Mouse (Mus musculus) forebrain, postnatal 0 days (tissue): ENCODE measurements around the gene Cox6a1. TPM values are rescaled to one million over a fixed set of nuclear protein-coding genes. Genes with fewer than 3 reads are reported as not detected.

ENCODE experiments used
- ATAC-seq: fragments of 200-750 bp; cut with Nextera tagmentation; 2 replicates; pipeline ENCODE4 v1.8.0; 2017; ENCODE audit warnings: mild to moderate bottlenecking, moderate library complexity
- DNase-seq: peaks from one replicate; pipeline ENCODE4 v3.0.0-alpha.2; 2015
- H3K27ac ChIP-seq: fragments of 300-500 bp; sonication (generic); 2 replicates; pipeline ENCODE4 v1.5.1; 2014; ENCODE audit warnings: low read depth, mild to moderate bottlenecking, antibody characterized with exemption, low read length, moderate library complexity, mixed read lengths
- H3K27me3 ChIP-seq: fragments of 300-500 bp; sonication (generic); 2 replicates; pipeline ENCODE4 v1.6.1; 2014; ENCODE audit warnings: mild to moderate bottlenecking, low read length, mixed read lengths; ENCODE audit not compliant: insufficient read depth
- H3K36me3 ChIP-seq: fragments of 300-500 bp; sonication (generic); 2 replicates; pipeline ENCODE4 v1.6.1; 2014; ENCODE audit warnings: mild to moderate bottlenecking, moderate library complexity; ENCODE audit not compliant: insufficient read depth
- H3K4me1 ChIP-seq: fragments of 300-500 bp; sonication (generic); 2 replicates; pipeline ENCODE4 v1.6.1; 2014; ENCODE audit warnings: antibody characterized with exemption; ENCODE audit not compliant: insufficient read depth
- H3K4me2 ChIP-seq: fragments of 300-500 bp; sonication (generic); 2 replicates; pipeline ENCODE4 v1.6.1; 2014; ENCODE audit warnings: low read depth, mild to moderate bottlenecking, moderate library complexity
- H3K4me3 ChIP-seq: fragments of 300-500 bp; sonication (generic); 2 replicates; pipeline ENCODE4 v1.5.1; 2014; ENCODE audit warnings: low read depth, low read length, mixed read lengths
- H3K9ac ChIP-seq: fragments of 300-500 bp; sonication (generic); 2 replicates; pipeline ENCODE4 v1.6.1; 2014; ENCODE audit warnings: mild to moderate bottlenecking
- H3K9me3 ChIP-seq: fragments of 300-500 bp; sonication (generic); 2 replicates; pipeline ENCODE4 v1.6.1; 2016; ENCODE audit warnings: low read length
- CTCF ChIP-seq: sonication (generic); IDR thresholded peaks from 2 replicates; pipeline ENCODE4 v1.5.1; 2016; ENCODE audit warnings: antibody characterized with exemption, control low read depth, low read depth
- WGBS: fragments of 180-500 bp; shearing (Covaris S2); extraction: QIAGEN DNeasy Blood & Tissue Kit; methylation state at CpG from one replicate; pipeline ENCODE4 v1.1.7; 2014; 5-methylcytosine and 5-hydroxymethylcytosine counted together
- polyA plus RNA-seq: library from polyadenylated mRNA; unstranded; fragments of >200 nt; fragmentation: Nextera tagmentation; extraction: Ambion mirVana; gene quantifications from 2 replicates; pipeline ENCODE4 v1.2.1, GENCODE M21; 2015
- total RNA-seq: library from RNA; depleted of rRNA; stranded (reverse); fragments of >200 nt; gene quantifications from 2 replicates; pipeline ENCODE4 v1.2.3, GENCODE M21; 2014; rRNA removed

Gene Cox6a1
- total and polyA plus RNA-seq, 2 experiments from 2014 or later: 628 to 1,510 TPM

DNA sequence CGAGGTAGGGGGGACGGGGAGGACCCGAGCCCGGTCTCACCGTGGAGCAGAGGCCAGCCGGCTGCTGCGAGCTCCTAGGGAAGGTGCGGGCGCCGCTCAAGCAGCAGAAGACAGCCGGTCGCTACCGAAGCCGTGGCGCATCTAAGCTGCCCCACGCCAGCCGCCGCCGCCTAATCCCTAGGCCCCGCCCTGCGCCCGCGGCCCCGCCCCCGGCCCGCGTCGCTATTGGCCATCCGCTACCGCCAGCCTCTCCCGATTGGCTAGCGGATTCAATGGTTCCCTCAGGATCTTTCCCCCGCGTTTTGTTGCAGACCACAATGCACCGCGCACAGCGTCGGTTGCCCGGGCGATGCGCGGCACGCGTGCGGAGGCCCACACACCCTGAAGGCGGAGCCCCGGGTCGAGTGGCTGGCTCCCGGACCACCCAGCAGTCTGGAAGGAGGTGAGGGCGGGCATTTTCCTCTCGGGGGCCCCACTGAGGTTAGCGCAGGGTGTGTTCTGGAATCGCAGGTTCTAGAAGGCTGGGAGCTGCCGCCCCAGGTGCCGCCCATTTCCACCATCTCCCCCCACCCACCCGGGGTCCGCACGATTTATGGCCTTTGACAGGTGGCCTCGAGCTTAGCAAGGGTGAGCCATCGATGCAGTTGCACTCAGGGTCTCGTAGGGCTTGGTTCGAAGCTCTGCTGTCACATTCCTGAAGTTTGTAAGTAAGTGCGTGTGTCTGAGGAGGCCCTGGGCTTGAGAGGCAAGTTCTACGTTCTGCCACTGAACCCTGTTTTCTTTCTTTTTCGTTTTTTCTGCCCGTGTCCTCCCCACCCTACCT lies 47.8 kb downstream of the Cox6a1 start, which contains the start of gene Dynll1:
Gene Dynll1 (minus strand): TSS at position 208 of the 823 bp plus-strand sequence.
- H3K27me3 ChIP-seq: no peaks in the 10 kb centered on the region
- peaks cover 12% of the 10 kb centered on the region; the same call in 1 of the 2 replicates for H3K4me1 ChIP-seq
- peak; percentile 44; the same call in 1 of the 2 replicates for TF ChIP-seq CTCF
- H3K4me2 ChIP-seq: peak within 1 kb of the TSS; percentile 63
- DNase-seq (peak; percentile 100), ATAC-seq (peak; percentile 97)
- H3K36me3 ChIP-seq: peaks cover 27% of the 10 kb centered on the region
- H3K4me3 ChIP-seq: peak within 1 kb of the TSS; percentile 79
- under 1% methylated on average over 65 of the region's 66 CpGs for WGBS
- peak within 1 kb of the TSS; percentile 93 for H3K27ac ChIP-seq
- no peaks in the 10 kb centered on the region for H3K9me3 ChIP-seq
- peak within 1 kb of the TSS; percentile 81 for H3K9ac ChIP-seq

DNA sequence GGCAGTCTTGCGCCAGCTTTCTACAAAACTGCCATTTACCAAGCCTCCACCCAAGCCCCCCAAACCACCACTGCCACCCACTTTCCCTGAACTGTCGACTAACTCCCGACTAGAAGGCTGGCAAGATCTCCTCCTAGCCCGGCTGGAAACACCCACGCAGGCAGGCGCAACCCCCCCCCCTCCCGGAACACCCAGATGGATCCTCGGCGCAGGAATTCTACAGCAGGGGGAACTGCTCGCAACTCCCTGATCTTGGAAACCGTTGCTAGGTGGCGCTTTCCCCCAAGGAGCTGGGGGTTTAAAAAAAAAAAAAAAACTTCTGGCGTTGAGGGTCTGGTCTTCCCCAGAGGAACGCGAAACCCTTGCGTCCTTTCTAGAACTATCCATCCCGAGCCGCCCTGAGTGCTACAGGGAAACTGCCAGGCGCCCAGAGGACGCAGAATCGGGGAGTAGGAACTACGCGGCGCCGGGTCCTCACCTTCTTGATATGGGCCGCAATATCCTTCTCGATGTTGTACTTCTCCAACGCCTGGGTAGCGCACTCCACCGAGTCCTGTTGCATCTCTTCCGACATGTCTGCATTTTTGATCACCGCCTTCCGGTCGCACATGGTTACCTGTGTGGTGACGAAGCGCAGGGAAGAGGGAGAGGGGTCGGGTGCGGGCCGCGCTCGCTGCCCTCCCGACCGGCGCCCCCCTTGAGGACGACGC lies 48.6 kb downstream of the Cox6a1 start:
- Histone ChIP-seq H3K9ac (peak overlapping the region; percentile 81), H3K9me3 (no peaks in the 10 kb centered on the region), H3K4me2 (peak overlapping the region; percentile 63), H3K36me3 (peaks cover 35% of the 10 kb centered on the region), H3K27me3 (no peaks in the 10 kb centered on the region), H3K4me1 (peaks cover 12% of the 10 kb centered on the region; the same call in 1 of the 2 replicates), H3K4me3 (peak overlapping the region; percentile 79), H3K27ac (peak overlapping the region; percentile 93)
- ATAC-seq (peak; percentile 40), DNase-seq (peak; percentile 89)
- TF ChIP-seq CTCF: peak; percentile 64
- under 1% methylated on average over 46 of the region's 46 CpGs for WGBS

DNA sequence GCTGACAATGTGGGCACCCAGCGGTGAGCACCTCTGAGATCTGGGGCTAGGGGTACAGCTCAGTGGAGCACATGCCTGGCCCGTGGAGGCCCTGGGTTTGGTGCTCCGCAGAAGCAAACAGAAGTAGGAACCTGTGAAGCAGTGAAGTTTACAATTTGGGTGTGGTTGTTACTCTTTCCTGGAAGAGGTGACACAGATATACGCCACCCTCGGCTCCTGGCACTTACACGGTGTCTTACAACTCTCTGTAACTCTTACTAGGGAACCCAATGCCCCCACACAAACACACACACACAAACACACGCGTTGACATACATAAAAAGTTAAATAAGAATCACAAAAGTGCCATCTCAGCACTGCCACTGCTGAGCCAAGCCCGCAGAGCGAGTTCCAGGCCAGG lies 52.4 kb downstream of the Cox6a1 start:
- ATAC-seq (no peak), DNase-seq (no peak)
- Histone ChIP-seq H3K4me2 (no peak overlapping the region), H3K9me3 (no peaks in the 10 kb centered on the region), H3K4me3 (no peak overlapping the region), H3K27me3 (no peaks in the 10 kb centered on the region), H3K4me1 (0 out of 2 replicates have a peak, but pooled peaks cover 5% of the 10 kb centered on the region), H3K36me3 (peaks cover 49% of the 10 kb centered on the region), H3K27ac (no peak overlapping the region), H3K9ac (no peak overlapping the region)
- 88% methylated on average over 10 of the region's 10 CpGs for WGBS
- TF ChIP-seq CTCF: no peak

Other genes starting within 250 kb of the Cox6a1 start
- 11.8 and 13.9 TPM in 2 replicates for gene Acads, start 229.6 kb downstream of the Cox6a1 start, total RNA-seq
- gene Acads, start 229.6 kb downstream of the Cox6a1 start, polyA plus RNA-seq: 12.1 and 12.5 TPM in 2 replicates
- 24.7 and 27.2 TPM in 2 replicates for gene Unc119b, start 214.0 kb downstream of the Cox6a1 start, total RNA-seq
- 17.4 and 20.3 TPM in 2 replicates for gene Unc119b, start 214.0 kb downstream of the Cox6a1 start, polyA plus RNA-seq
- gene Mlec, start 190.8 kb downstream of the Cox6a1 start, total RNA-seq: 49.9 and 58.6 TPM in 2 replicates
- gene Mlec, start 190.8 kb downstream of the Cox6a1 start, polyA plus RNA-seq: 8.4 and 15.7 TPM in 2 replicates
- gene Cabp1, start 154.6 kb downstream of the Cox6a1 start, total RNA-seq: 28.1 and 31.5 TPM in 2 replicates
- gene Cabp1, start 154.6 kb downstream of the Cox6a1 start, polyA plus RNA-seq: 12.6 and 19.4 TPM in 2 replicates
- gene Pop5, start 113.1 kb downstream of the Cox6a1 start, total RNA-seq: 32.8 and 40.8 TPM in 2 replicates
- gene Pop5, start 113.1 kb downstream of the Cox6a1 start, polyA plus RNA-seq: 85.9 and 96.6 TPM in 2 replicates
- 91.4 and 106 TPM in 2 replicates for gene Rnf10, start 76.1 kb downstream of the Cox6a1 start, total RNA-seq
- 150 and 169 TPM in 2 replicates for gene Rnf10, start 76.1 kb downstream of the Cox6a1 start, polyA plus RNA-seq
- 35.9 and 41.7 TPM in 2 replicates for gene Coq5, start 69.3 kb downstream of the Cox6a1 start, total RNA-seq
- gene Coq5, start 69.3 kb downstream of the Cox6a1 start, polyA plus RNA-seq: 40.7 and 45.2 TPM in 2 replicates
- gene Dynll1, start 48.0 kb downstream of the Cox6a1 start, total RNA-seq: 259 and 351 TPM in 2 replicates
- gene Dynll1, start 48.0 kb downstream of the Cox6a1 start, polyA plus RNA-seq: 1,192 and 1,422 TPM in 2 replicates
- gene Srsf9, start 21.8 kb downstream of the Cox6a1 start, total RNA-seq: 43.7 and 49.9 TPM in 2 replicates
- 112 and 117 TPM in 2 replicates for gene Srsf9, start 21.8 kb downstream of the Cox6a1 start, polyA plus RNA-seq
- gene Gatc, start 7.8 kb downstream of the Cox6a1 start, total RNA-seq: 21.8 and 25.5 TPM in 2 replicates
- 34.8 and 40.2 TPM in 2 replicates for gene Gatc, start 7.8 kb downstream of the Cox6a1 start, polyA plus RNA-seq
- gene Triap1, start 7.8 kb downstream of the Cox6a1 start, total RNA-seq: 17.3 and 22.8 TPM in 2 replicates
- gene Triap1, start 7.8 kb downstream of the Cox6a1 start, polyA plus RNA-seq: 60.5 and 68.0 TPM in 2 replicates
- gene Msi1, start 80.6 kb upstream of the Cox6a1 start, total RNA-seq: 53.8 and 65.9 TPM in 2 replicates
- gene Msi1, start 80.6 kb upstream of the Cox6a1 start, polyA plus RNA-seq: 48.2 and 49.9 TPM in 2 replicates
- not detected in 2 replicates for gene Pla2g1b, start 117.3 kb upstream of the Cox6a1 start, total RNA-seq
- gene Pla2g1b, start 117.3 kb upstream of the Cox6a1 start, polyA plus RNA-seq: not detected in 2 replicates
- gene Sirt4, start 135.7 kb upstream of the Cox6a1 start, total RNA-seq: 34.5 and 36.3 TPM in 2 replicates
- gene Sirt4, start 135.7 kb upstream of the Cox6a1 start, polyA plus RNA-seq: 18.3 and 18.8 TPM in 2 replicates
- 23.5 and 29.8 TPM in 2 replicates for gene Pxn, start 157.7 kb upstream of the Cox6a1 start, total RNA-seq
- gene Pxn, start 157.7 kb upstream of the Cox6a1 start, polyA plus RNA-seq: 14.1 and 14.8 TPM in 2 replicates
- gene Rplp0, start 210.5 kb upstream of the Cox6a1 start, total RNA-seq: 1,794 and 2,056 TPM in 2 replicates
- gene Rplp0, start 210.5 kb upstream of the Cox6a1 start, polyA plus RNA-seq: 842 and 978 TPM in 2 replicates
- 51.9 and 74.4 TPM in 2 replicates for gene Gcn1l1, start 216.3 kb upstream of the Cox6a1 start, total RNA-seq
- gene Gcn1l1, start 216.3 kb upstream of the Cox6a1 start, polyA plus RNA-seq: 19.4 and 22.4 TPM in 2 replicates